Mouse (Mus musculus) spleen, adult 2 months (tissue): ENCODE measurements around the gene Slc25a51. TPM values are rescaled to one million over a fixed set of nuclear protein-coding genes. Genes with fewer than 3 reads are reported as not detected.
A peak's percentile ranks its signal among the peaks of the same experiment; 100 is the strongest.

ENCODE experiments used
- DNase-seq, 2 experiments: peaks; one replicate each; pipeline versions ENCODE4 v3.0.0 to v3.0.0-alpha.2; 2012 to 2021; ENCODE audit warnings: low spot score in 2 of 2, low read depth in 1 of 2
- H3K27ac ChIP-seq: fragments of 200-500 bp; 2 replicates; pipeline ENCODE4 v1.5.1; 2012; ENCODE audit warnings: low read length, inconsistent platforms; ENCODE audit not compliant: insufficient read depth
- H3K27me3 ChIP-seq: fragments of 200-500 bp; 2 replicates; pipeline ENCODE4 v1.6.1; 2012; ENCODE audit warnings: mild to moderate bottlenecking, moderate library complexity, low read length, inconsistent platforms; ENCODE audit not compliant: control insufficient read depth, insufficient read depth
- H3K36me3 ChIP-seq: fragments of 200-500 bp; 2 replicates; pipeline ENCODE4 v1.6.1; 2012; ENCODE audit warnings: mild to moderate bottlenecking, low read length, inconsistent platforms; ENCODE audit not compliant: control insufficient read depth, insufficient read depth
- H3K4me1 ChIP-seq: fragments of 200-500 bp; 2 replicates; pipeline ENCODE4 v1.6.1; 2011; ENCODE audit warnings: inconsistent platforms; ENCODE audit not compliant: control insufficient read depth, insufficient read depth, insufficient read length
- H3K4me3 ChIP-seq: fragments of 200-500 bp; 2 replicates; pipeline ENCODE4 v1.5.1; 2011; ENCODE audit warnings: mild to moderate bottlenecking, inconsistent platforms; ENCODE audit not compliant: insufficient read depth, insufficient read length; ENCODE audit errors: extremely low read depth
- CTCF ChIP-seq: fragments of 200-500 bp; IDR thresholded peaks from 2 replicates; pipeline ENCODE4 v1.5.1; 2011; ENCODE audit warnings: mild to moderate bottlenecking, inconsistent platforms; ENCODE audit not compliant: insufficient read depth, insufficient read length, insufficient replicate concordance; ENCODE audit errors: extremely low read depth
- POLR2A ChIP-seq: fragments of 200-500 bp; IDR thresholded peaks from 2 replicates; pipeline ENCODE4 v1.6.1; 2011; ENCODE audit warnings: low read depth, low read length, inconsistent platforms
- whole genome bisulfite sequencing: fragments of 180-500 bp; shearing (Covaris S2); methylation state at CpG from one replicate; pipeline ENCODE4 v1.1.7; 2018; 5-methylcytosine and 5-hydroxymethylcytosine counted together
- polyA plus RNA-seq: library from polyadenylated mRNA; depleted of rRNA; stranded (reverse); fragments of >200 nt; gene quantifications from 2 replicates; pipeline ENCODE4 v1.2.3, GENCODE M21; 2012

Slc25a51 gene
- polyA plus RNA-seq, 1 experiment, result 116 TPM

DNA sequence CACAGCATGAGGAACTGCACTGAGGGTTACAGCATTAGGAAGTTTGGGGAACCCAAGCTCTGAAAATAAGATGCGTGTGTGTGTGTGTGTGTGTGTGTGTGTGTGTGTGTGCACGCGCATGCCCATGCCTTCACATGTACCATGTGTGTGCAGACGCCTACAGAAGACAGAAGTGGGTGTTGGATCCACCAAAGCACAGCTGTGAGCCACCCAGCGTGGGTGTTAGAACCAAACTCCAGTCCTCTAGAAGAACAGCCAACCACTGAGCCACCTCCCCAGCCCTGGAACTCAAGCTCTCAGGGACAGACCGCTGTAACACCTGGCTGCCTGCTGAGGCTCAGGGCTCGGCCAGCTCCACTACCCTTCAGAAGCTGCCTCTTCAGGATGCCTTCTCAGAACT lies 39.9 kb upstream of the Slc25a51 start:
- H3K4me3 ChIP-seq, result no peak overlapping the region
- H3K36me3 ChIP-seq, result no peaks in the 10 kb centered on the region
- no peaks in the 10 kb centered on the region for H3K27me3 ChIP-seq
- 0 out of 2 replicates have a peak overlapping the region, but pooled peaks have one; percentile 3 for H3K27ac ChIP-seq
- DNase-seq, result no peak
- H3K4me1 ChIP-seq, result peaks cover 15% of the 10 kb centered on the region; the same call in 1 of the 2 replicates
- TF ChIP-seq CTCF, result no peak
- TF ChIP-seq POLR2A, result no peak
- 79% methylated on average over 7 of the region's 7 CpGs for WGBS

DNA sequence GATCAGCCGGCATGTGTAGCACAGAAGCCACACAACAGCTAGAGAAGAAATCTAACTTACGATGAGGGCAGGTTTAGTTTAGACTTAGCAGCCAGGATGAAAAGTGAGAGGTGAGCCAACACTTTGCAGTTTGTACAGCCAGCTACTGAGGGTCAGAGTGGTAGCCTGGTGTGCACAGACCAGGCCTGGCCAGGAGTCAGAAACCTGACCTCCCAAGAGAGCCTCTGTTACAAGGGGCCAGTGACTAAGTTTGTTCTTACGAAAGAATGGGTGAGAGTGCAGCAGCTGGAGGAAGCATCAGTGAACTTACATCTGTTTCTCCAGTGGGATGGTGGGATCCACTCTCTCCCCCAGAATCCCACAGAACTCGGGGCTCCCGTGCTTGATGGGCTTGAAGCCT lies 38.6 kb upstream of the Slc25a51 start:
- 95% methylated on average over 5 of the region's 5 CpGs for WGBS
- no peak overlapping the region for H3K27ac ChIP-seq
- H3K27me3 ChIP-seq, result no peaks in the 10 kb centered on the region
- no peaks in the 10 kb centered on the region for H3K36me3 ChIP-seq
- TF ChIP-seq POLR2A (no peak), CTCF (no peak)
- no peak for DNase-seq
- no peak overlapping the region for H3K4me3 ChIP-seq
- peaks cover 5% of the 10 kb centered on the region; the same call in 1 of the 2 replicates for H3K4me1 ChIP-seq

DNA sequence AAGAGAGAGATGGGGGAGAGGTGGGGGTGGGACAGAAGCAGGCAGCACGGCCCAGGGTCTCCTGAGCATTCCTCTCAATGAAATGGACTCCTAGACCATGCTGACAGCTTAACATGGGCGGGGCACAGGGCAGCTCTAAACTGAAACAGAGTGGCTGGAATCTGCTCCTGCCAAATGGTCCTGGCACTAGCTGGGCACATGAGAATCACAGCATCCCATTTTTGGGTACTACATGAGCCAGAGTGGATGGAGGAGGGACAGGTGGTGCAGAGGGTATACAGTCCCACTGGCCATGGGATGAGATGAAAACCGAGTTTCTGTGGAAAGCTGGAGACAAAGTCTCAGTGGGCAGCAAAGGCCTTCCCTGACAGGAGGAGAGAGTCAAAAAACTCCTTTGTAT lies 36.7 kb upstream of the Slc25a51 start:
- no peak for TF ChIP-seq POLR2A
- no peak for TF ChIP-seq CTCF
- no peak overlapping the region for H3K4me3 ChIP-seq
- WGBS, result 85% methylated on average over 3 of the region's 3 CpGs
- no peaks in the 10 kb centered on the region for H3K4me1 ChIP-seq
- H3K36me3 ChIP-seq, result no peaks in the 10 kb centered on the region
- no peak for DNase-seq
- no peak overlapping the region for H3K27ac ChIP-seq
- no peaks in the 10 kb centered on the region for H3K27me3 ChIP-seq

DNA sequence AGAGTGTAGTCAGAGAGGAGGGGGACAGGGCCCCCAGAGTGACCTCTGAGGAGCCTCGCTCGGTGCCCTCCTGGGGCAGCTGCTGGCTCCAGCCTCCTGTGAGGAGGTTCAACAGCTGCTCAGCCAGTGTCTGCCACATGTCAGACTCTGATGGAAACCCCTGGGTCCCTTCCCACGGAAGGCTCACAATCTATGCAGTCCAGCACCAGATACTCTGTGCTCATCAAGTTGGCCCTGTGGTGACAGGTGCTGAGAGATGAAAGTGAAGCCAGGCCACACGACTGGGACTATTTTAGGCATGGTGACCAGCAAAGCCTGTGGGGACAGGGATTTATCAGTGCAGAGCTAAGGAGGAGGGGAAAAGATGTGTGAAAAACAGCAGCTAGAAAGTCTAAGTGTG lies 36.2 kb upstream of the Slc25a51 start:
- TF ChIP-seq POLR2A (no peak), CTCF (no peak)
- no peaks in the 10 kb centered on the region for H3K4me1 ChIP-seq
- whole genome bisulfite sequencing, result 86% methylated on average over 4 of the region's 4 CpGs
- no peaks in the 10 kb centered on the region for H3K36me3 ChIP-seq
- DNase-seq, result no peak
- H3K4me3 ChIP-seq, result no peak overlapping the region
- H3K27me3 ChIP-seq, result no peaks in the 10 kb centered on the region
- H3K27ac ChIP-seq, result no peak overlapping the region

DNA sequence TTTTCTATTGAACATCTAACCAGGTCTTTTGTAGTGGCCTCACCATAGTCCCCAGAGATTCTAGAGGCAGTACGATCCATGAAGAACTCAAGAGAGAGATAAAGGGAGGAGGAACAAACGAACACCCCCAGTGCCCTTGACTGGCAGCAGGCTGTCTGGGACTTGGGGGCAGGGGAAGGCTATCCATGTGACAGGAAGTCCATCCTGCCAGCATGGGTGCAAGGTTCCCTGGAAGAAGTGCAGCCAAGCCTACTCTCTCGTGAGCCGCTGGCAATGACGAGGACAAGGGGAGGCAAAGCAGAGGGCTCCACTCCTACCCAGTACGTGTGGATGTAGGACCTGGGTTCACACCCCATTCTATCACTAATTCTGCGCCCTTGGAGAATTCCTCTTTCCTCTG lies 35.1 kb upstream of the Slc25a51 start:
- 67% methylated on average over 7 of the region's 7 CpGs for WGBS
- TF ChIP-seq CTCF, result no peak
- TF ChIP-seq POLR2A, result no peak
- H3K36me3 ChIP-seq, result no peaks in the 10 kb centered on the region

DNA sequence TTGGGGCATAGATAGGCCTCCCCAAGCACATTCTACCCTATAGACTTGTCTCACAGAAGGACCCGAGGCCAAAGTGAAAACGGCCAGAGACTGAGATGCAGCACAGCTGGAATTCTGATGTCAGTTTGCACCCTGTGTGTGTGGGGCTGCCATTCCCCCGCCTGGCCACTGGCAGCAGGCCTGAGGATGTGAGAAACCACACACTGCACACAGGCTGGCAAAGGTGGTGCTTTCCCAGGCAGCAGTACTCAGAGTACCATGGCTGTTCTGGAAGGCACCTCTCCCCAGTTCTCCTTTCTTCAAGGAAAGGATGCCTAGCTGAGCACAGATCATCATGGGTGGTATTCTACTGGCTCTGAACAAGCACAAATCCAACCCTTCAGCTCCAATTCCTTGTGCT lies 33.7 kb upstream of the Slc25a51 start:
- H3K4me1 ChIP-seq, result no peaks in the 10 kb centered on the region
- H3K36me3 ChIP-seq, result no peaks in the 10 kb centered on the region
- WGBS, result 55% methylated on average over 3 of the region's 3 CpGs
- DNase-seq, result no peak
- no peak overlapping the region for H3K27ac ChIP-seq
- H3K27me3 ChIP-seq, result no peaks in the 10 kb centered on the region
- no peak overlapping the region for H3K4me3 ChIP-seq
- TF ChIP-seq POLR2A, result no peak
- TF ChIP-seq CTCF, result no peak

More for the DNA sequence above, 35.1 kb upstream of the Slc25a51 start:
- H3K27ac ChIP-seq, result no peak overlapping the region
- no peak overlapping the region for H3K4me3 ChIP-seq
- no peak for DNase-seq
- no peaks in the 10 kb centered on the region for H3K27me3 ChIP-seq
- no peaks in the 10 kb centered on the region for H3K4me1 ChIP-seq

DNA sequence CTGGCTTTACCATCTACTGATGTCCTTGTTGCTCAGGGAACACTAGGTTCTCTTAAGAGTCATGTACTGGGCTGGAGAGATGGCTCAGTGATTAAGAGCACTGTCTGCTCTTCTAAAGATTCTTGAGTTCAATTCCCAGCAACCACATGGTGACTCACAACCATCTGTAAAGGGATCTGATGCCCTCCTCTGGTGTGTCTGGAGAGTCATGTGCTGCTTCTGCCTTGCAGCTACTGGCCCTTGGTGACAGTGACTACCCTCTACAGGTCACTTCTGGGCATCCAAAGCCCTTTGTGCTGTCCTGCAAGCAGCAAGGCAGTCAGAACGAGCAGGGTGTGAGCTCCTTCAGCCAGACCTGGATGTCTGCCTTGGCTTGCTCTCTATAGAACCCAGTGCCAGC lies 33.2 kb upstream of the Slc25a51 start:
- Histone ChIP-seq H3K4me3 (no peak overlapping the region), H3K27me3 (no peaks in the 10 kb centered on the region), H3K4me1 (no peaks in the 10 kb centered on the region), H3K36me3 (no peaks in the 10 kb centered on the region), H3K27ac (no peak overlapping the region)
- no peak for DNase-seq
- whole genome bisulfite sequencing, result 91% methylated on average over 1 of the region's 1 CpGs
- TF ChIP-seq POLR2A, result no peak
- TF ChIP-seq CTCF, result no peak

DNA sequence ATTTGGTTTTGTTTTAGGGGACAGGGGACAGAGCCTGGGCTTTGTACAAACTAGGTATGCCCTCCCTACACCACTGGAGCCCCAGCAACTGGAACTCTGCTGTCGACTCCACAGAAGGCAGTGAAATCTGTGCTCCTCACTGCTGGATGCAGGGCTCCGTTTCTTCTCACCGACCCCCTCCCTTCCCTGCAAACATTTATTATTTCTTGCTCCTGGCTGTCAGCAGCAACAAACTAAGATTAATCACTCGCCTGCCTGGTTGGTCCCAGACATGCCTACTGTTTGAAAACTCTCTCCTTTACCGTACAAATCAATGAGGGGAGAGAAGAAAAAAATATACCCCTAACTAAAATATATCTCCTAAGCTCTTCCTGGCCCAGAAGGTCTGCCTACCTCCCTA lies 30.7 kb upstream of the Slc25a51 start:
- 78% methylated on average over 5 of the region's 5 CpGs for WGBS

More for the DNA sequence above, 30.7 kb upstream of the Slc25a51 start:
- no peak overlapping the region for H3K27ac ChIP-seq
- no peak overlapping the region for H3K4me3 ChIP-seq
- no peaks in the 10 kb centered on the region for H3K36me3 ChIP-seq
- TF ChIP-seq CTCF (no peak), POLR2A (no peak)
- no peaks in the 10 kb centered on the region for H3K27me3 ChIP-seq
- H3K4me1 ChIP-seq, result peaks cover 6% of the 10 kb centered on the region; the same call in 1 of the 2 replicates
- no peak for DNase-seq
